Mouse (Mus musculus): ENCODE results near the gene Exoc3.

Gene Exoc3

GRCm38 (mm10) chr13:74208317-74208985, at the start of gene Exoc3:
Exoc3 (minus strand) TSS chr13:74208732.
- peak; percentile 91 for DNase-seq (ENCODE audit: low read depth)

- peak; percentile 50 for DNase-seq (ENCODE audit: low read depth)
These were observed 38.0 kb upstream of the Exoc3 start for GRCm38 (mm10) chr13:74246494-74246893.

GRCm38 (mm10) chr13:74245899-74246231, 37.3 kb upstream of the Exoc3 start:
- no peak for DNase-seq (ENCODE audit: low read depth)

- DNase-seq (ENCODE audit: low read depth), result peak; percentile 95
These were observed 36.8 kb upstream of the Exoc3 start for GRCm38 (mm10) chr13:74245214-74245898.

GRCm38 (mm10) chr13:74237574-74237973, 29.0 kb upstream of the Exoc3 start:
- DNase-seq (ENCODE audit: low read depth), result no peak

GRCm38 (mm10) chr13:74220659-74221058, 12.1 kb upstream of the Exoc3 start:
- no peak for DNase-seq (ENCODE audit: low read depth)

GRCm38 (mm10) chr13:74218441-74218840, 9.9 kb upstream of the Exoc3 start:
- DNase-seq (ENCODE audit: low read depth), result no peak

GRCm38 (mm10) chr13:74208986-74209345, 434 bp upstream of the Exoc3 start:
- no peak for DNase-seq (ENCODE audit: low read depth)

- DNase-seq (ENCODE audit: low read depth), result no peak
These were observed 12.1 kb downstream of the Exoc3 start for GRCm38 (mm10) chr13:74196451-74196850.

GRCm38 (mm10) chr13:74192613-74193012, 15.9 kb downstream of the Exoc3 start:
- peak; percentile 69 for DNase-seq (ENCODE audit: low read depth)

- no peak for DNase-seq (ENCODE audit: low read depth)
These were observed 25.4 kb downstream of the Exoc3 start for GRCm38 (mm10) chr13:74183011-74183695.

GRCm38 (mm10) chr13:74172036-74172435, 36.5 kb downstream of the Exoc3 start:
- DNase-seq (ENCODE audit: low read depth), result no peak

- peak; percentile 38 for DNase-seq (ENCODE audit: low read depth)
These were observed 38.9 kb downstream of the Exoc3 start for GRCm38 (mm10) chr13:74169446-74170164.

- peak; percentile 58 for DNase-seq (ENCODE audit: low read depth)
These were observed 41.0 kb downstream of the Exoc3 start for GRCm38 (mm10) chr13:74167492-74167891.

GRCm38 (mm10) chr13:74167057-74167413, 41.5 kb downstream of the Exoc3 start:
- no peak for DNase-seq (ENCODE audit: low read depth)

- no peak for DNase-seq (ENCODE audit: low read depth)
These were observed 42.0 kb downstream of the Exoc3 start for GRCm38 (mm10) chr13:74166348-74167056.

- no peak for DNase-seq (ENCODE audit: low read depth)
These were observed 61.2 kb downstream of the Exoc3 start for GRCm38 (mm10) chr13:74147327-74147726.

GRCm38 (mm10) chr13:74145983-74146622, 62.4 kb downstream of the Exoc3 start:
- no peak for DNase-seq (ENCODE audit: low read depth)

GRCm38 (mm10) chr13:74144120-74144884, 64.2 kb downstream of the Exoc3 start:
- no peak for DNase-seq (ENCODE audit: low read depth)

- DNase-seq (ENCODE audit: low read depth), result no peak
These were observed 65.2 kb downstream of the Exoc3 start for GRCm38 (mm10) chr13:74143282-74143681.

GRCm38 (mm10) chr13:74140793-74141192, 67.7 kb downstream of the Exoc3 start:
- no peak for DNase-seq (ENCODE audit: low read depth)

Data from NIH3T3 (cell line).